Mouse (Mus musculus) midbrain, embryonic 13.5 days (tissue): ENCODE measurements around the gene Rer1. TPM values are rescaled to one million over a fixed set of nuclear protein-coding genes. Genes with fewer than 3 reads are reported as not detected.

Experiments
- ATAC-seq: fragments of 200-750 bp; cut with Nextera tagmentation; 2 replicates; pipeline ENCODE4 v1.8.0; 2017; ENCODE audit warnings: mild to moderate bottlenecking, moderate TSS enrichment, moderate library complexity
- H3K27ac ChIP-seq: fragments of 300-500 bp; sonication (generic); 2 replicates; pipeline ENCODE4 v1.5.1; 2015; ENCODE audit warnings: inconsistent platforms, mild to moderate bottlenecking, moderate library complexity
- H3K27me3 ChIP-seq: fragments of 300-500 bp; sonication (generic); 2 replicates; pipeline ENCODE4 v1.6.1; 2015; ENCODE audit warnings: mild to moderate bottlenecking, inconsistent platforms
- H3K36me3 ChIP-seq: fragments of 300-500 bp; sonication (generic); 2 replicates; pipeline ENCODE4 v1.6.1; 2015; ENCODE audit warnings: mild to moderate bottlenecking, inconsistent platforms
- H3K4me1 ChIP-seq: fragments of 300-500 bp; sonication (generic); replicated peaks from 2 replicates; pipeline ENCODE4 v1.6.1; 2015; ENCODE audit warnings: inconsistent platforms
- H3K4me2 ChIP-seq: fragments of 300-500 bp; sonication (generic); replicated peaks from 2 replicates; pipeline ENCODE4 v1.6.1; 2015; ENCODE audit warnings: moderate library complexity, mild to moderate bottlenecking, inconsistent platforms
- H3K4me3 ChIP-seq: fragments of 300-500 bp; sonication (generic); replicated peaks from 2 replicates; pipeline ENCODE4 v1.5.1; 2015; ENCODE audit warnings: mild to moderate bottlenecking, inconsistent platforms
- H3K9ac ChIP-seq: fragments of 300-500 bp; sonication (generic); replicated peaks from 2 replicates; pipeline ENCODE4 v1.6.1; 2015; ENCODE audit warnings: mild to moderate bottlenecking, inconsistent platforms
- H3K9me3 ChIP-seq: fragments of 300-500 bp; sonication (generic); 2 replicates; pipeline ENCODE4 v1.6.1; 2016; ENCODE audit warnings: mild to moderate bottlenecking, inconsistent platforms
- WGBS: fragments of 180-500 bp; shearing (Covaris S2); methylation state at CpG from one replicate; pipeline ENCODE4 v1.1.7; 2015; 5-methylcytosine and 5-hydroxymethylcytosine counted together
- polyA plus RNA-seq: library from polyadenylated mRNA; unstranded; fragments of >200 nt; fragmentation: Nextera tagmentation; extraction: Ambion mirVana; gene quantifications from 2 replicates; pipeline ENCODE4 v1.2.1, GENCODE M21; 2015

Rer1 gene
- polyA plus RNA-seq, 1 experiment from 2014 or later = 121 TPM

DNA sequence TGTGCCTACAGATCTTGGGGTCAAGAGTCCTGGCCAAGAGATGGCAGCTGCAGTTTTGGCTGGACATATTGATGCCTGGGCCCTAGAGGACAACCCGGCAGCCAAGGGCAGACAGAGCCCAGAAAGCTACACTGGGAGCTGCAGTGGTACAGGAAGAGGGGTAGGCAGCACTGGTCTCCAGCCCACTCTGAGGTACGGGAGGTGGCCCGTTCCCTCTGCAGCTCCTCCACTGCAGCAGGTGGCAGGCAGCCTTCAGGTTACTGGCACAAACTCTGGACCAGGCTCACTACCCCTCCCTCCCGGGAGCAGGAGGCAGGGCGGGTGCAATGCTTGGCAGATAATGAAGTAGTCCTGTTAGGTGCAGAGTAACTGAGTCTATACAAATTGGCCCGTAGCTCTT lies 45.5 kb downstream of the Rer1 start:
- Histone ChIP-seq H3K4me2 (peak overlapping the region; percentile 28), H3K27ac (peak overlapping the region; percentile 44; the same call in 1 of the 2 replicates)

DNA sequence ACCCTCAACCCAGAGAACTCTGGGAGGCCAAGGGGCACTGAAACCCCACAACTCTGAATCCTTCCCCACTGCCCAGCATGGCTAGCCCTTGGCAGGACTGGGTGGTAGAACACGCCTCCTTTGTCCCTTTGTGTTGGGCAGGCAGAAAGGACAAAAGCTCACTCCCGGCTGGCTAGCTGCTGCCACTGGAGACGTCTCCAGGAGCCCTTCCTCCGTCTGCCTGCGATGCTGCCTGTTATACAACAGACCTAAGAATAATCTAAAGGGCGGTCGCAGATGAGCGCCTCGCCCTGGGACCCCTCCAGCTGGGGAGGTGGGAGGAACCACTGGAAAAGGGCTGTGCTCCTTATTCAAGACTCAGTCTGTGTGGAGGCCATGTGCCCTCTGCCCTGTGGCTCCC lies 46.0 kb downstream of the Rer1 start:
- Histone ChIP-seq H3K9me3 (no peaks in the 10 kb centered on the region), H3K4me3 (no peak overlapping the region), H3K4me1 (peaks cover 42% of the 10 kb centered on the region), H3K27me3 (peaks cover 52% of the 10 kb centered on the region), H3K36me3 (no peaks in the 10 kb centered on the region), H3K9ac (peak overlapping the region; percentile 42), H3K27ac (peak overlapping the region; percentile 44), H3K4me2 (peak overlapping the region; percentile 28)
- 5% methylated on average over 9 of the region's 9 CpGs for WGBS
- ATAC-seq = peak; percentile 44

More for the DNA sequence above, 45.5 kb downstream of the Rer1 start:
- Histone ChIP-seq H3K9ac (peak overlapping the region; percentile 42; the same call in 1 of the 2 replicates), H3K4me1 (peaks cover 39% of the 10 kb centered on the region), H3K4me3 (no peak overlapping the region), H3K36me3 (no peaks in the 10 kb centered on the region), H3K27me3 (peaks cover 54% of the 10 kb centered on the region), H3K9me3 (no peaks in the 10 kb centered on the region)
- 0 out of 2 replicates have a peak, but pooled peaks have one; percentile 7 for ATAC-seq
- WGBS = 47% methylated on average over 6 of the region's 6 CpGs

DNA sequence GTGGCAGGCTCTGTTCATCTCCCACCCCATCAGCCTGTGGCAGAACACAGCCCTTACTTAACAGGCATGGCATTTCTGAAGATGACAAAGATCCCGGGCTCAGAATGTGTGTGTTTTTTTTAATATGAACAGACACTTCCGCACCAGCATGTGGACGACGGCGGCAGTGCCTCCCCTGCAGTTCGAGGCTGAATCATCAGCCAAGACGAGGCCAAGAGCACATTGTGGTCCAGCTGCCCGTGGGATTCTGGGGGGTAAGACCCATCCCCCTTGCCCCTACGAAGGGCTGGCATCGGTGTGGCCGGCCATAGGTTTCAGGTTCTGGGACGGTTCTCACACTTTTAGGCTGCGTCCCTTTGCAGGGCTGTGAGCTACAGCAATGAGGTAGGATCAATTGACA lies 51.4 kb downstream of the Rer1 start:
- Histone ChIP-seq H3K27me3 (peaks cover 21% of the 10 kb centered on the region), H3K4me2 (no peak overlapping the region), H3K4me3 (no peak overlapping the region), H3K27ac (no peak overlapping the region), H3K9ac (no peak overlapping the region), H3K36me3 (no peaks in the 10 kb centered on the region), H3K4me1 (peaks cover 45% of the 10 kb centered on the region), H3K9me3 (no peaks in the 10 kb centered on the region)
- ATAC-seq = no peak
- 59% methylated on average over 13 of the region's 13 CpGs for WGBS

DNA sequence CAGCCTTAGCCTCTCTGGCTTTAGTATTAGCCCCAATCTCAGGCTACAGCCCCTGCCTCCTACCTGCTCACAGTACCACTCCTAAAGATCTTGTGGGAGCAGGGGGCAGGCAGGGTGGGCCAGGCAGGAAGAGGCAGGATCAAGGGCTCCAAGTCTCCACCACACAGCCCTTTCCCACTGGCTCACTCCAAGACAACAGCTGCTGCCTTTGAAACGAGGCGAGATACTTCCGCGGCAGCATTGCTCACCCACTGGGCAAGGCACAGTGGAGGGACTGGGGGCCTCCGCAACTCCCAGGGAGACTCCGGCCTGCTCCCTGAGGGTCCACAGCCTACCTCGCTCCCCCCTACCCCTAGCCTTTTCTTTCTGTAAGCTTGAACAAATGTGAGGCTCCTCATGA lies 52.0 kb downstream of the Rer1 start:
- no peak overlapping the region for H3K27ac ChIP-seq
- no peaks in the 10 kb centered on the region for H3K36me3 ChIP-seq
- H3K9ac ChIP-seq = no peak overlapping the region
- WGBS = 23% methylated on average over 7 of the region's 7 CpGs
- H3K4me2 ChIP-seq = no peak overlapping the region
- no peak for ATAC-seq
- H3K4me3 ChIP-seq = no peak overlapping the region
- peaks cover 21% of the 10 kb centered on the region for H3K27me3 ChIP-seq
- no peaks in the 10 kb centered on the region for H3K9me3 ChIP-seq
- peaks cover 40% of the 10 kb centered on the region for H3K4me1 ChIP-seq

DNA sequence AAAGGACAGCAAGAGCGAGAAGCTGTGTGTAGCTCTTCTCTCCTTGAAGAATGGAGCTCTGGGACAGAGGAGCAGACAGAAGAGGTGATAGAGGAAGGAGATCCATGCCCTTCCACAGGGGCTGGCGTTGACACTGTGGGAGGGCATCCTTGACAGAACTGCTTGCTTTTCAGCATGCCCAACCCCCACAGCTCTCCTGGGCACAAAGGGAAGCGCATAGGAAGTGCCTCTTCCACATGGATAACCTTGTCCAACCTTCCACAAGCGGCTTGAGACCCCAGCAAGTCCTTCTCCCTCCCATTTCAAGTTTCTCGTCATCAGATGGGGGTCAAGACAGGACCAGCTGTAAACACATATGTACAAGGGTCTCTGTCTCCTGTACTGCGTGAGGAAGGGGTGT lies 53.1 kb downstream of the Rer1 start:
- ATAC-seq = no peak
- peaks cover 21% of the 10 kb centered on the region for H3K27me3 ChIP-seq
- no peak overlapping the region for H3K27ac ChIP-seq
- H3K9me3 ChIP-seq = no peaks in the 10 kb centered on the region
- H3K36me3 ChIP-seq = no peaks in the 10 kb centered on the region
- H3K9ac ChIP-seq = no peak overlapping the region
- H3K4me1 ChIP-seq = peaks cover 42% of the 10 kb centered on the region
- WGBS = 28% methylated on average over 6 of the region's 6 CpGs
- no peak overlapping the region for H3K4me3 ChIP-seq
- H3K4me2 ChIP-seq = no peak overlapping the region

DNA sequence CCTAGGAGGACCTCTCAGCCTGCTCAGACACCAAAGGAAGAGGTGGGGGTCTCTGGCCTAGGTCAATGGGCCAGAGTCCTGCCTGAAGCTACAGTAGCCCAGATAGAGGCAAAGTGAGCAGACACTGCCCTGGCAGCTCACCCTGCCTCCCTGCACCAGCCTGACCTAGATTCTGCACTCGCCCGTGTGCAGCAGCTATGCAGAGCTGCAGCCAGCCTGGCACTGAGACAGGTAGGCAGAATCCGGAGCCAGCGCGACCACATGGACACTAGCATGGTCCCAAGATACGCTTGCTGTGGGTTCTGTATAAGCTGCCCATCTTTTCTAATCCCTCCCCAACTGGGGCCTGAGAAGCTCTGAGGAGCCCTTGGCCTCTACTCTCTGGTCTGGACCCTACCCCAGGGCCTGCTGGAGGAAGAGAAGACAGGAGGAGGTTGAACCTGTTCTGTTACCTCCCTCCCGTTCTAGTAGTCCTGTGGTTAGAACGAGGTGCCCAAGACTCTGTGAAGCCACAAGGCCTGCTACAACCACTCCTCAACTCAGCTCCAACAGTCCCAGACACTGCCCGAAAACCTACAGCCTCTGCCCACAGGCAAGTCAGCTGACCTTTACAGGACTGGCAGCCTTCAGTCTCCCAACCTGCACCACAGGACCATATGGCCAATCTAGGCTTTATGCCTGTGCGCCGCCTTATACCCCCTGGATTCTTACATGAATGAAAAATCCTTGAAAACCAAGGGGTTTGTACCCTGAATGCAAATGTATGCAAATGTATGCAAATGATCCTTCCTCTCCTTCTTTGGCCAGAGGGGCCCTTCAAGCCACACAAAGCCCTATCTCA lies 61.8 kb downstream of the Rer1 start:
- peak; percentile 59 for ATAC-seq
- Histone ChIP-seq H3K4me1 (peaks cover 49% of the 10 kb centered on the region), H3K4me2 (no peak overlapping the region), H3K27ac (peak overlapping the region; percentile 57), H3K9ac (no peak overlapping the region), H3K36me3 (no peaks in the 10 kb centered on the region), H3K9me3 (no peaks in the 10 kb centered on the region), H3K27me3 (0 out of 2 replicates have a peak, but pooled peaks cover 5% of the 10 kb centered on the region), H3K4me3 (no peak overlapping the region)
- 74% methylated on average over 11 of the region's 11 CpGs for WGBS

Other genes starting within 250 kb of the Rer1 start
- gene Ttc34, start 248.9 kb downstream of the Rer1 start, polyA plus RNA-seq = 0.62 and 0.70 TPM in 2 replicates
- 0.32 and 0.35 TPM in 2 replicates for gene Mmel1, start 216.8 kb downstream of the Rer1 start, polyA plus RNA-seq
- 43.4 and 46.9 TPM in 2 replicates for gene Fam213b, start 187.2 kb downstream of the Rer1 start, polyA plus RNA-seq
- gene Tnfrsf14, start 157.8 kb downstream of the Rer1 start, polyA plus RNA-seq = 0.40 TPM in 2 replicates
- gene Hes5, start 125.5 kb downstream of the Rer1 start, polyA plus RNA-seq = 291 and 346 TPM in 2 replicates
- gene Pank4, start 122.3 kb downstream of the Rer1 start, polyA plus RNA-seq = 42.0 and 43.3 TPM in 2 replicates
- 7.7 and 9.0 TPM in 2 replicates for gene Plch2, start 29.6 kb downstream of the Rer1 start, polyA plus RNA-seq
- gene Pex10, start 19.4 kb downstream of the Rer1 start, polyA plus RNA-seq = 19.6 and 21.8 TPM in 2 replicates
- 6.0 and 8.9 TPM in 2 replicates for gene Morn1, start 195 bp upstream of the Rer1 start, polyA plus RNA-seq
- 9.3 and 9.9 TPM in 2 replicates for gene Ski, start 136.2 kb upstream of the Rer1 start, polyA plus RNA-seq
- gene Faap20, start 163.4 kb upstream of the Rer1 start, polyA plus RNA-seq = 91.2 and 92.7 TPM in 2 replicates